Mouse (Mus musculus): ENCODE results near the gene Galnt10. TPM values are rescaled to one million over a fixed set of nuclear protein-coding genes. Genes with fewer than 3 reads are reported as not detected.

The Galnt10 gene
- polyA plus RNA-seq, 1 experiment from 2014 or later = 27.1 TPM

DNA sequence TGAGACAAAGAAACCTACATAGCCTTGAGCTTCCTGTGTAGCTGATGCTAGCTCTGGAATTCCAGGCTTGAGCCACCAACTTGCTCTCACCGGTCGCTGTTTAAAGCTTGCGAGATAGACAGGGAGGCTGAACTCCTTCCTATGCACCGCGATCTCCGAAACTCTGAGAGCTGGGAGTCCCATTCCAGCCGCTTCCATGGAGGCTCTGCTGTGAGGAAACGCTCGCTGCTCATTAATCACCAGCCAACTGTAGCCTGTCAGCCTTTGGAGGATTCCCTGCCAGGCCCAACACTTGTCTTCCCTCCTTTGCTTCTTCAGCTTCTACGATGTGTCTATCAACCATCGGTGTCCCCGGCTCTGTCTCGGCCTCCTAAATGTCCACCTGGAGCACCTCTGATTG is 29.4 kb upstream of the Galnt10 start:
- Histone ChIP-seq H3K9me3 (replicated peaks) (no peaks in the 10 kb centered on the region), H3K4me1 (replicated peaks) (no peaks in the 10 kb centered on the region), H3K27ac (replicated peaks) (no peak overlapping the region), H3K4me2 (no peak overlapping the region), H3K36me3 (replicated peaks) (no peaks in the 10 kb centered on the region), H3K9ac (no peak overlapping the region), H3K4me3 (replicated peaks) (no peak overlapping the region), H3K27me3 (peaks cover 43% of the 10 kb centered on the region)
- ATAC-seq (ENCODE audit: insufficient read depth) = no peak
- WGBS (ENCODE audit: insufficient replicate concordance) = 49% methylated on average over 13 of the region's 13 CpGs

DNA sequence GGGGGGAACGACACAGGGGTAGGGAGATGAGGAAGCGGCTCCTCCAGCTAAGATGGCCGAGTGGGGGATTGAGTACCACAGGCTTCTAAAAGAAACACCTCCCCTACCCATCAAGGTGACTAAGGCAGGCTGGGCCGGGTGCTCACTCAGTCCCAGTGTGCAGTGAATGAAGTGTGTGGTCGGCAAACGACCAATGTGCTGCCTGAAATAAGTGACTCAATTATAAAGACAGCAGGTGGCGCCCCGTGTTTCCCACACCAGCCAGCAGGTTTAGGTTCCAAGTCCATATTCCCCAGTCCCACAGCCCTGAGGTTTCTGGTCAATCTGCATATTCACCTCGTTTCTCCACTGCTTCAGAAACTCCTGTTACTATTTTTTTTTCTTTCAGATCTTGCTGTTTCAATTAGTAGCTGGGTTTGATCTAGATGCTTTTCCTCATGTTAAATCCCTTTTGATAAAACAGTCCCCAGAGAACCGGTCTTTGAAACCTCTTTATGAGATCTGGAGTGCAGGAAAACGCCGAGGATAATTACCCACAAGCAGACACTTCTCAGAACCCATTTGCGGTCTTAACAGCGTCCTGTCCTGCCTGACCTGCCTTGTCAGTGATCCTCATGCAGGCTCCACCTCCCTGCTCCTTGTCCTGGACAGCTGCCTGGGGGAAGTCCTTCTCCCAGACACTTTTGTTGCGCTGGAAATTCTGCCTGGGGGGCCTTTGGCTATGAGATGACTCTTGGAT is 27.5 kb upstream of the Galnt10 start:
- 24% methylated on average over 15 of the region's 15 CpGs for WGBS (ENCODE audit: insufficient replicate concordance)
- no peak overlapping the region for H3K27ac ChIP-seq (replicated peaks)
- no peak for ATAC-seq (ENCODE audit: insufficient read depth)
- no peak overlapping the region for H3K4me3 ChIP-seq (replicated peaks)
- no peak overlapping the region for H3K4me2 ChIP-seq
- peaks cover 50% of the 10 kb centered on the region for H3K27me3 ChIP-seq
- no peak overlapping the region for H3K9ac ChIP-seq
- no peaks in the 10 kb centered on the region for H3K4me1 ChIP-seq (replicated peaks)
- no peaks in the 10 kb centered on the region for H3K9me3 ChIP-seq (replicated peaks)
- H3K36me3 ChIP-seq (replicated peaks) = no peaks in the 10 kb centered on the region

DNA sequence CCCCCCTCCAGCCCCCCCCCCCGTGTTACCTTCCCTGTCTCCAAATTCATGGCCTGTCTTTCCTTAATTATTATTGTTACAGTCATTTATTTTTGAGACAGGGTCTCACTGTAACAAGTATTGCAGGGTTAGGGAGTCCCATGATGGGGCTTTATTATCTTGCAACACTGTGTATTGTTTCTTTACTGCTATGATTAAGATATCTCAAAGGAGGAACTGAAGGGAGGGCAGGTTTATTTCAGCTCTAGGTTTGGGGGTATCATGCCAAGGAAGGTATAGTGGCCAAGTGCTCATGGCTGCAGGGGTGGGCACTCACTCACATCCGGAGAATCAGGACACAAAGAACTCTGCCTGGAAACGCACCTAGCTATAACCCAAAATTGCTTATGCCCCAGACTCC is 23.8 kb upstream of the Galnt10 start:
- 75% methylated on average over 3 of the region's 3 CpGs for WGBS (ENCODE audit: insufficient replicate concordance)
- peaks cover 38% of the 10 kb centered on the region for H3K4me1 ChIP-seq (replicated peaks)

DNA sequence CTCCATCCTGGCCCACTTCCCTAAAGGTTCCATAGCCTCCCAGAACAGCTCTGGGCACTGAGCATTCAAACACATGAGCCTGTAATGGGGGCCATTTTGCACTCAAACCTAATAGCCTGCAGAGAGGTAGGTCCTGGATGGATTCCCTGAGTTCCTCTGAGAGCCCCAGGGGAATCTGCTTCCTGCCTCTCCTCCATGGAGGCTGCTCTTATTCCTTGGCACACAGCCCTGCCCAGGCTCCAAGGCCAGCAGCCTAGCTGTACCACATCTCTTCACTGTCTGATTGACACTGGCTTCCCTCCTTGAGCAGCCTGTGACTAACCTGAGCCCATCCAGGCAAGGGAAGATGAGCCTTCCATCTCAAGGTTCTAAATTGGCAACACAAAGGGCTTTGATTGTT is 23.4 kb upstream of the Galnt10 start:
- H3K27me3 ChIP-seq = peaks cover 20% of the 10 kb centered on the region; the same call in 1 of the 2 replicates
- H3K4me2 ChIP-seq = no peak overlapping the region
- no peak overlapping the region for H3K4me3 ChIP-seq (replicated peaks)
- no peak overlapping the region for H3K9ac ChIP-seq
- ATAC-seq (ENCODE audit: insufficient read depth) = no peak
- H3K27ac ChIP-seq (replicated peaks) = no peak overlapping the region
- H3K9me3 ChIP-seq (replicated peaks) = no peaks in the 10 kb centered on the region
- H3K36me3 ChIP-seq (replicated peaks) = no peaks in the 10 kb centered on the region
- peaks cover 42% of the 10 kb centered on the region for H3K4me1 ChIP-seq (replicated peaks)

More for the DNA sequence above, 23.8 kb upstream of the Galnt10 start:
- H3K9ac ChIP-seq = no peak overlapping the region
- peaks cover 22% of the 10 kb centered on the region for H3K27me3 ChIP-seq
- no peak overlapping the region for H3K4me2 ChIP-seq
- ATAC-seq (ENCODE audit: insufficient read depth) = no peak
- H3K4me3 ChIP-seq (replicated peaks) = no peak overlapping the region
- H3K9me3 ChIP-seq (replicated peaks) = no peaks in the 10 kb centered on the region
- no peaks in the 10 kb centered on the region for H3K36me3 ChIP-seq (replicated peaks)
- no peak overlapping the region for H3K27ac ChIP-seq (replicated peaks)

DNA sequence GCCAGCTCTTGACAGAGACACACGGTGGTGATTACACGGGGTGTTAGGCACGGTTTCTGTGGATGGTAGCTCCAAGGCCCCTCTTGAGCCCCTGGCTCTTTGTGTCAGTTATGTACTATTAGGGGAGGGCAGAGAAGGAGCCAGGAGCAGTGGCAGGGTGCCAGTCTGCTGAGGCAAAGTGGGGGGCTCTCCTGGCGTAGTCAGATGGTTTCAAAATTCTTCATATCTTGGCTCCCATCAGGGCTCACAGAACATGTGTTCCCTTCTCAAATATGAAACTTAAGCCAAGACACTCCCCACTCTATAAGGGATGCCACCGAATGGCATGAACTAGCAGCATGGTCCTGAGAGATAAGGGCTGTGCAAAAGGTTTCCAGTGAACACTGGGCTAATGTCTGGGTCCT is 20.8 kb upstream of the Galnt10 start:
- H3K9ac ChIP-seq = peak overlapping the region; percentile 30
- H3K4me3 ChIP-seq (replicated peaks) = no peak overlapping the region
- ATAC-seq (ENCODE audit: insufficient read depth) = peak; percentile 97
- no peaks in the 10 kb centered on the region for H3K9me3 ChIP-seq (replicated peaks)
- 21% methylated on average over 5 of the region's 5 CpGs for WGBS (ENCODE audit: insufficient replicate concordance)
- H3K27ac ChIP-seq (replicated peaks) = peak overlapping the region; percentile 86
- peaks cover 58% of the 10 kb centered on the region for H3K4me1 ChIP-seq (replicated peaks)
- peak overlapping the region; percentile 54 for H3K4me2 ChIP-seq
- H3K27me3 ChIP-seq = peaks cover 16% of the 10 kb centered on the region
- H3K36me3 ChIP-seq (replicated peaks) = no peaks in the 10 kb centered on the region

DNA sequence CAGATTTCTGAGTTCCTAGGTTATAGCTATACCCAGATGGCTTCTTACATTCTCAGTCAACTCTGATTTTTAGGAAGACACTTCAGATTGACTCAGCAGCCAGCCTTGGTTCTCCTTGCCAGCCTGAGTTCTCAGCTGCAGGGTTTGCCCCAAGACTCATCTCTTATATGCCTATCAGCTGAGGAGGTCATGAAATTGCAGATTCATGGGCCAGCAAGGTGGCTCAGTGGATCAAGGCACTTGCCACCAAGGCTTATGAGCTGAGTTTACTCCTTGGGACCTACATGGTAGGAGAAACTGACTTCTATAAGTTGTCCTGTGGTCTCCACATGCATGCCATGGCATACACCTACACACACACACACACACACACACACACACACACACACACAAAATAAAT is 19.8 kb upstream of the Galnt10 start:
- Histone ChIP-seq H3K36me3 (replicated peaks) (no peaks in the 10 kb centered on the region), H3K4me1 (replicated peaks) (peaks cover 58% of the 10 kb centered on the region), H3K27me3 (peaks cover 15% of the 10 kb centered on the region), H3K4me2 (peak overlapping the region; percentile 54), H3K27ac (replicated peaks) (peak overlapping the region; percentile 86), H3K9ac (no peak overlapping the region), H3K4me3 (replicated peaks) (no peak overlapping the region), H3K9me3 (replicated peaks) (no peaks in the 10 kb centered on the region)
- no peak for ATAC-seq (ENCODE audit: insufficient read depth)

DNA sequence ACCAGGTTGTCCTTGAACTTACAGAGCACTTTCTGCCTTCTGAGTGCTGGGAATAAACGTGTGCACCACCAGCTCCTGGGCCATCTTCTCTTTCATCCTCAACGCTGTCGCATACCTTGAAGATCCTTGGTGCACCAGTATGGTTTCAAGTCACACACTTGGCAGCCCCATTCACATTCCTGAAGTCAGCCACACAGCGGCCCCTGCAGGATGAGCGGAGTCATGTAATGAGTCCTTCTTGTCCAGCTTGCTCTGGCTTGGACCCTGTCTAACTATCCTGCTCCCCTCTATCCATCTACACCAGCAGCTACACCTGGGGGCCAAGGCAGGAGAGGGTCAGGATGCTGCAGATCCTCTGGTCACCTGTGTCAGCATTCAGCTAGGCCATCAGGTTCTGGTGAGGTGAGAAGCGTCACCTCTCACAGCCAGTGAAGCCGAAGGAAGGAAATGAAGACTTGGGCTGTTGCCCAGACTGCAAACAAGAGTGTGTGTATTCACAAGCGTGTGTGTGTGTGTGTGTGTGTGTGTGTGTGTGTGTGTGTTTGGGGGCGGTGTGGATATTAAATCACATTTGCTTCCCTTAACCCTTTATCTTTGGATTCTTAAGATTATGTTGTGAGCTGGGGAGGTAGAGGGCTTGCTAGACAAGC is 18.0 kb upstream of the Galnt10 start:
- 48% methylated on average over 9 of the region's 9 CpGs for WGBS (ENCODE audit: insufficient replicate concordance)
- Histone ChIP-seq H3K27ac (replicated peaks) (no peak overlapping the region), H3K36me3 (replicated peaks) (no peaks in the 10 kb centered on the region), H3K4me3 (replicated peaks) (no peak overlapping the region), H3K9me3 (replicated peaks) (no peaks in the 10 kb centered on the region), H3K27me3 (peaks cover 13% of the 10 kb centered on the region; the same call in 1 of the 2 replicates), H3K9ac (no peak overlapping the region), H3K4me2 (no peak overlapping the region), H3K4me1 (replicated peaks) (peaks cover 58% of the 10 kb centered on the region)
- ATAC-seq (ENCODE audit: insufficient read depth) = no peak

DNA sequence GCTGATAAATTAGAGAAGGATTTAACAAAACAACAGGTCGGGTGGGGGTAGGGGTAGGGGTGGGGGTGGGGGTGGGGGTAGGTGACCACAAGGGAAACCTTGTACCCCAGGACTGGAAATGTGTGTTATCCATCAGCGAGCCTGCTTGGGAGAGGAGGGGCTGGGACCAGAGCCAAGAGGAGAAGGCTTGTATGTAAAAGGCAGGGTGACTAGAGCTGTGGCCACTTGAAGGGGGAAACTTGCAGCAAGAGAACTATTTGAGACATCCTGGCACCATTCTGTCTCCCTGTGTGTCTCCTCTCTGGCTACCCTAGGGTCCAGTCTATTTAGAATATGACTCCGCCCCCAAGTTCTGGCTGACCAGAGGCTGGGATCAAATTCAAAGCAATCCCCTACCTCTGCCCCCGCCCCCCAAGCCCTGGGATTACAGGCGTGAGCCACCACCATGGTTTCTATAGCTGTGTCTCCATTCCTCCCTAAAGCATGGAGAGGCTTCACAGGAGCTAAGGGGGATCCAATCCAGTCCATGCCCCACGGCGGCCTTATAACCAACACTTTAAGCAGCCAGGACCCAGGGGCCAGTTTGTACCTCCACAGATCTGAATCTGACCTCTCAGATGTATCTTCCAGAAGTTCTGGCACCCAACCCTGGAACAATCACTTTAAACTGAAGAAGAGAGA is 13.3 kb upstream of the Galnt10 start:
- H3K4me3 ChIP-seq (replicated peaks) = no peak overlapping the region
- 60% methylated on average over 7 of the region's 7 CpGs for WGBS (ENCODE audit: insufficient replicate concordance)
- ATAC-seq (ENCODE audit: insufficient read depth) = no peak

DNA sequence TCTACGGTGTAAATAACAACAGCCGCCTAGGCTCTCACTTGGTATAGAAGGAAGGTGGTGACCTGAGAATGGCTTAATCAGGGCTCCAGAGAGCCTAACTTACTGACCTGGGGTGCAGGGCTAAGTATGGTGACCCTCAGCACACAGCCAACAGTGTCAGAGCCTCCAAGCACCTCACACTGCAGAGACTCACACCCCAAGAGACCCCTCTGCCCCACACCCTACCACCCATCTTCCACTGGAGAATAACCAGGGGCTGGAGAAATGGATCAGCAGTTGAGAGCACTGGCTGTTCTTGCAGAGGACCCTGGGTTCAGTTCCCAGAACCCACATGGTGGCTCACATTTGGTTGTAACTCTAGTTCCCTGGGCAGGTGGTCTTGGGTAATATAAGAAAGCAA is 12.2 kb upstream of the Galnt10 start:
- no peaks in the 10 kb centered on the region for H3K9me3 ChIP-seq (replicated peaks)
- no peak overlapping the region for H3K9ac ChIP-seq
- no peaks in the 10 kb centered on the region for H3K36me3 ChIP-seq (replicated peaks)
- WGBS (ENCODE audit: insufficient replicate concordance) = 86% methylated on average over 2 of the region's 2 CpGs
- ATAC-seq (ENCODE audit: insufficient read depth) = no peak
- no peak overlapping the region for H3K4me2 ChIP-seq
- H3K27me3 ChIP-seq = peaks cover 48% of the 10 kb centered on the region
- H3K4me1 ChIP-seq (replicated peaks) = 0 out of 2 replicates have a peak, but pooled peaks cover 5% of the 10 kb centered on the region
- H3K4me3 ChIP-seq (replicated peaks) = no peak overlapping the region
- no peak overlapping the region for H3K27ac ChIP-seq (replicated peaks)

More for the DNA sequence above, 13.3 kb upstream of the Galnt10 start:
- Histone ChIP-seq H3K36me3 (replicated peaks) (no peaks in the 10 kb centered on the region), H3K27me3 (peaks cover 48% of the 10 kb centered on the region), H3K4me2 (no peak overlapping the region), H3K9ac (no peak overlapping the region), H3K27ac (replicated peaks) (no peak overlapping the region), H3K4me1 (replicated peaks) (peaks cover 15% of the 10 kb centered on the region), H3K9me3 (replicated peaks) (no peaks in the 10 kb centered on the region)

DNA sequence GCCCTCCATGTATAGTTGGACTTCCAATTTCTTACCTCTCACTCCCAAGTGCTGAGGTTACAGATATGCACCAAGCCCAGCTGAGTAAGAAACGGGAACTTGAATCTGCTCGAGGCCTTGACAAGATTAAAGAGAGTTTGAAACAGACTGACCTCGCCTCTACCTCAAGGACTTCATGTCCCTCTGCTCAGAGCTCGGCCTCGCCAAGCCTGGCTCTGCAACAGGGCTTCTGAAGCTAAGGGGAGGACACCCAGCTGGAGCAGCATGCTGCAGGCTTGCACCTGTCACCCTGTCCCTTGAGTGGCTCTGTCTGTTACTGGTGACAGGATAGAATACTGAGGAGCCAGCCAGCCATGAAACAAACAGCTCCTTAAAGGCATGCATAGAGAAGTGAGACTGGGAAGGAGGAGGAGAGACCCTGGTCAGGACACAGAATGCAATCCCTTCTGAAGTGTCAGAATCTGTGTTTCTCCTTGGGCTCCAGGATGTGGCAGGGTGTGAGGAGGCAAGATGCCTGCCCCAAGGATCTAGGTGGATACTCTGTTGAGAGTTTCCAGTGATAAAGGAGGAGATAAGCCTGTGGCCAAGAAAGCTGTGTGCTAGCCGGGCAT is 11.2 kb upstream of the Galnt10 start:
- H3K4me1 ChIP-seq (replicated peaks) = no peaks in the 10 kb centered on the region
- H3K9me3 ChIP-seq (replicated peaks) = no peaks in the 10 kb centered on the region
- H3K36me3 ChIP-seq (replicated peaks) = no peaks in the 10 kb centered on the region
- H3K27me3 ChIP-seq = peaks cover 45% of the 10 kb centered on the region
- WGBS (ENCODE audit: insufficient replicate concordance) = 36% methylated on average over 6 of the region's 6 CpGs
- H3K9ac ChIP-seq = no peak overlapping the region
- H3K4me2 ChIP-seq = no peak overlapping the region
- H3K4me3 ChIP-seq (replicated peaks) = no peak overlapping the region
- no peak overlapping the region for H3K27ac ChIP-seq (replicated peaks)
- ATAC-seq (ENCODE audit: insufficient read depth) = no peak

DNA sequence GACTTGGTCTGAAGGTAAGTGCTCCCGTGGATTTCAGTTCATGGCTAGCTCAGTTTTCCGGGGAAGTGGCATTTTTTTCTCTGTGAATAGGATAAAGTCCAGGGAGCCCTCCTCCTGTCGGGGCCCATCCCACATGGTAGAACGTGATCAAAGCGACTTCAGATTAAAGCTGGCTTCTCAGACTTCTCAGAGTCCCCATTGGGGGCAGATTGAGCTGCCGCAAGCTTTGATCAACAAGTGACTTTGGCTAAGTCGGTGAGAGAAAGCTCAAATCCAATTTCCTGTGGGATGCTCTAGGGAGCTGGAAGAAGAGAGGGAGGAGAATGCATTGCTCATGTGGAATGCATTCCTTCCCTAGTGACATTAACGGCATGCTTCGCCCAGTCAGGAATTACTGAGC is 10.1 kb upstream of the Galnt10 start:
- Histone ChIP-seq H3K27me3 (peaks cover 42% of the 10 kb centered on the region), H3K36me3 (replicated peaks) (no peaks in the 10 kb centered on the region), H3K4me3 (replicated peaks) (no peak overlapping the region), H3K9ac (no peak overlapping the region), H3K27ac (replicated peaks) (no peak overlapping the region), H3K9me3 (replicated peaks) (no peaks in the 10 kb centered on the region), H3K4me1 (replicated peaks) (no peaks in the 10 kb centered on the region), H3K4me2 (no peak overlapping the region)
- ATAC-seq (ENCODE audit: insufficient read depth) = no peak
- WGBS (ENCODE audit: insufficient replicate concordance) = 33% methylated on average over 9 of the region's 9 CpGs

Measured in liver, embryonic 15.5 days (tissue).